Mouse (Mus musculus): ENCODE results near the gene Catsperg1.
"Not testable (repeated sequence)": the region's sequence is repeated elsewhere in the genome, so short reads cannot be mapped to it uniquely, and the experiment has no call there.

The Catsperg1 gene

GRCm38 (mm10) chr7:29213675-29214082 lies at the start of gene Catsperg1:
Catsperg1 (minus strand) TSS chr7:29214035.
- peak; percentile 17 for DNase-seq (ENCODE audit: low spot score)

GRCm38 (mm10) chr7:29262151-29262550 lies 48.3 kb upstream of the Catsperg1 start:
- no peak for DNase-seq (ENCODE audit: low spot score)

- DNase-seq (ENCODE audit: low spot score) = no peak
Measured at GRCm38 (mm10) chr7:29259781-29260730, 46.2 kb upstream of the Catsperg1 start.

GRCm38 (mm10) chr7:29257368-29257767 lies 43.5 kb upstream of the Catsperg1 start:
- peak; percentile 50 for DNase-seq (ENCODE audit: low spot score)

- no peak for DNase-seq (ENCODE audit: low spot score)
Measured at GRCm38 (mm10) chr7:29255875-29256274, 42.0 kb upstream of the Catsperg1 start.

GRCm38 (mm10) chr7:29253842-29254241 lies 40.0 kb upstream of the Catsperg1 start:
- no peak for DNase-seq (ENCODE audit: low spot score)

GRCm38 (mm10) chr7:29251166-29251565 lies 37.3 kb upstream of the Catsperg1 start:
- no peak for DNase-seq (ENCODE audit: low spot score)

- DNase-seq (ENCODE audit: low spot score) = peak; percentile 38
Measured at GRCm38 (mm10) chr7:29248261-29248841, 34.5 kb upstream of the Catsperg1 start, which contains the start of gene 2200002D01Rik. 2200002D01Rik (minus strand) TSS chr7:29248466.

- peak; percentile 29 for DNase-seq (ENCODE audit: low spot score)
Measured at GRCm38 (mm10) chr7:29247706-29248105, 33.9 kb upstream of the Catsperg1 start.

GRCm38 (mm10) chr7:29247314-29247700 lies 33.5 kb upstream of the Catsperg1 start:
- DNase-seq (ENCODE audit: low spot score) = peak; percentile 81

GRCm38 (mm10) chr7:29246619-29247313 lies 32.9 kb upstream of the Catsperg1 start:
- no peak for DNase-seq (ENCODE audit: low spot score)

GRCm38 (mm10) chr7:29246015-29246414 lies 32.2 kb upstream of the Catsperg1 start:
- no peak for DNase-seq (ENCODE audit: low spot score)

GRCm38 (mm10) chr7:29244732-29245416 lies 31.0 kb upstream of the Catsperg1 start:
- DNase-seq (ENCODE audit: low spot score) = no peak

GRCm38 (mm10) chr7:29238019-29238967 lies 24.5 kb upstream of the Catsperg1 start, which contains the start of gene Yif1b:
Yif1b (plus strand) TSS chr7:29238329.
- DNase-seq (ENCODE audit: low spot score) = peak; percentile 95

GRCm38 (mm10) chr7:29237596-29237995 lies 23.8 kb upstream of the Catsperg1 start:
- DNase-seq (ENCODE audit: low spot score) = not testable (repeated sequence)

GRCm38 (mm10) chr7:29236593-29236992 lies 22.8 kb upstream of the Catsperg1 start:
- no peak for DNase-seq (ENCODE audit: low spot score)

- DNase-seq (ENCODE audit: low spot score) = no peak
Measured at GRCm38 (mm10) chr7:29234661-29235060, 20.8 kb upstream of the Catsperg1 start.

- no peak for DNase-seq (ENCODE audit: low spot score)
Measured at GRCm38 (mm10) chr7:29233745-29234144, 19.9 kb upstream of the Catsperg1 start.

- peak; percentile 51 for DNase-seq (ENCODE audit: low spot score)
Measured at GRCm38 (mm10) chr7:29232247-29233013, 18.6 kb upstream of the Catsperg1 start, which contains the start of gene Kcnk6. Kcnk6 (minus strand) TSS chr7:29232515.

- DNase-seq (ENCODE audit: low spot score) = no peak
Measured at GRCm38 (mm10) chr7:29231517-29231916, 17.7 kb upstream of the Catsperg1 start.

Data from ovary, postnatal 36 days (tissue).